In the genomic region with DNA sequence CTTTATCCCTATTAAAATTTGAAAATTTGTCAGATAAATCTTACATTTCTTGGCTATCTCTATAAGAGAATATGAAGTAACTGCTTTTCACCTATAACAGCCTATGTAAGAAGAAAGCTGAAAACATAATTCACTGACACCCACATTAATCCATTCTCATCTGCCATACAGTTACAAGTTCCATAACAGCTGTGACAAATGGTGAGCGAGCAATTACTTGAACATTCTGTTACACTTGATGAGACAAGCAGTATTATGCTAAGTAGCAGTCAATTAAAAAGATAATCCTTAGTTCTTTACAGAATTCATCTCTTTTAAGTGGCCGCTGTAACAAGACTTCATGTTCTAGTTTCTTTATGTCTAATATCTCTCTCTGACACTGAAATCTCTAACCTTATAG, we compare ENCODE assay signal across 20 mouse cellular contexts.
"Had no signal": no experiment of that assay in that cellular context is flagged by ENCODE, and none has a peak within 500 bp of the region (broad histone marks: within the 10 kb centered on the region; RNA-seq: fewer than 3 reads in every experiment).

No protein-coding gene starts in this region.

- H3K4me1 ChIP-seq: limb, embryonic 13.5 days; liver, embryonic 12.5 days; liver, embryonic 15.5 days; lung, embryonic 15.5 days; midbrain, embryonic 12.5 days; midbrain, embryonic 15.5 days; neural tube, embryonic 12.5 days; neural tube, embryonic 15.5 days had no signal

- H3K4me2 ChIP-seq: limb, embryonic 13.5 days; liver, embryonic 12.5 days; liver, embryonic 15.5 days; lung, embryonic 15.5 days; midbrain, embryonic 12.5 days; midbrain, embryonic 15.5 days; neural tube, embryonic 12.5 days; neural tube, embryonic 15.5 days had no signal

- H3K36me3 ChIP-seq: limb, embryonic 10.5 days; limb, embryonic 13.5 days; liver, embryonic 12.5 days; liver, embryonic 15.5 days; lung, embryonic 15.5 days; midbrain, embryonic 12.5 days; midbrain, embryonic 15.5 days; neural tube, embryonic 12.5 days; neural tube, embryonic 15.5 days had no signal

- H3K4me3 ChIP-seq: limb, embryonic 10.5 days; limb, embryonic 13.5 days; liver, embryonic 12.5 days; liver, embryonic 15.5 days; lung, embryonic 15.5 days; midbrain, embryonic 12.5 days; midbrain, embryonic 15.5 days; neural tube, embryonic 12.5 days; neural tube, embryonic 15.5 days had no signal

- H3K27ac ChIP-seq: kidney, postnatal 0 days; limb, embryonic 10.5 days; limb, embryonic 13.5 days; liver, embryonic 12.5 days; liver, embryonic 15.5 days; lung, embryonic 15.5 days; midbrain, embryonic 12.5 days; midbrain, embryonic 15.5 days; neural tube, embryonic 12.5 days; neural tube, embryonic 15.5 days had no signal

- DNase-seq: kidney, adult 2 months; kidney, postnatal 36 days; liver; lung, adult 18-20 months; lung, postnatal 10 days; lung, postnatal 4 days; thymus, adult 2 months; thymus, postnatal 14 days; thymus, postnatal 4 days had no signal

- H3K27me3 ChIP-seq: limb, embryonic 13.5 days; liver, embryonic 12.5 days; liver, embryonic 15.5 days; lung, embryonic 15.5 days; midbrain, embryonic 12.5 days; midbrain, embryonic 15.5 days; neural tube, embryonic 12.5 days; neural tube, embryonic 15.5 days had no signal

- H3K9ac ChIP-seq: limb, embryonic 13.5 days; liver, embryonic 12.5 days; liver, embryonic 15.5 days; lung, embryonic 15.5 days; midbrain, embryonic 12.5 days; midbrain, embryonic 15.5 days; neural tube, embryonic 12.5 days; neural tube, embryonic 15.5 days had no signal

- ATAC-seq: intestine, postnatal 0 days; liver, embryonic 12.5 days; midbrain, embryonic 15.5 days had no signal

- H3K9me3 ChIP-seq: limb, embryonic 10.5 days; limb, embryonic 13.5 days; liver, embryonic 12.5 days; liver, embryonic 15.5 days; lung, embryonic 15.5 days; midbrain, embryonic 12.5 days; midbrain, embryonic 15.5 days; neural tube, embryonic 12.5 days; neural tube, embryonic 15.5 days had no signal
